Mouse (Mus musculus) layer of hippocampus, postnatal 14 days (tissue): ENCODE results near the gene Zcchc10. TPM values are rescaled to one million over a fixed set of nuclear protein-coding genes. Genes with fewer than 3 reads are reported as not detected.

Source experiments
- DNase-seq, 2 experiments: peaks; one replicate each; pipeline ENCODE4 v3.0.0; 2021 to 2022; ENCODE audit warnings: low spot score in 2 of 2, mixed read lengths in 1 of 2
- total RNA-seq, 2 experiments: library from RNA; stranded (reverse); gene quantifications; 2 replicates each; pipeline ENCODE4 v1.2.3; 2021

Zcchc10 gene
- total RNA-seq, 2 experiments from 2014 or later: 8.2 to 10.7 TPM

DNA sequence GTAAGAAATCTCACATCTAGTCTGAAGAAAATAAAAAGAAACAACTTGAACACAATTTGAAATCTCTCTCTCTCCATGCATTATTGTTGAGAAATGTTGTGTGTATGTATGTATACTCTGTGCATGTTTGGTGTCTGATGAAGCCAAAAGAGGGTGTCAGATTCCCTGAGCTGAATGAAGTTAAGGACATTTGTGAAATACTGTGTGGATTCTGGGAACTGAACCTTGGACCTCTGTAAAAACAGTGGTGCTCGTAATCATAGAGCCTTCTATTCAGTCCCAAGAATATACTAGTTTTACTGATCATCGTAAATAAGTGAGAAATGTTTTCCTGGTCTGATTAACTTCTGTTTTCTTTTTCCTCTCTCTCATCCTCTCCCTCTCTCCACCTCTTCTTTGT is 42.6 kb downstream of the Zcchc10 start:
- no peak for DNase-seq

DNA sequence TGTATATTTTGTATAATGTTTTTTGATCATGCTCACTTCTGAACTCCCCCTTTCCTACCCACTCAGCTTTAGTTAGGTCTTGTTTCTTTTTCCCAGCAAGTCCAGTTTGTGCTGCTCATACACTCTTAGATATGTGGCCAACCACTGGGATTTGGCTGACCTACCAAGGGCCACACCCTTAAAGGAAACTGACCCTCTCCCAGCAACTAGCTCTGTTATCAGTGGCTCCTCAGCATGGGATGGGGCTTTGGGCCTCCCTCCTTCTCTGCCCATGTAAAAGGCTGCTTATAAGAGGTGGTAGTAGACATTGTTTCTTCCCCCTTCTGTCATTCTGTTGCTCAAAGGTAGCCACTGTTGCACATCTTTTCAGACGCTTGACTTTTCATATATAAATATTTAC is 54.4 kb downstream of the Zcchc10 start:
- DNase-seq: no peak

Other genes with a start within 250 kb of the Zcchc10 start
- 100 to 1,000 TPM; 177 to 192 TPM for gene Hspa4, start 24.2 kb upstream of the Zcchc10 start, total RNA-seq
- gene Aff4, start 26.2 kb downstream of the Zcchc10 start, total RNA-seq: 100 to 1,000 TPM; 220 to 224 TPM
- gene Leap2, start 98.5 kb downstream of the Zcchc10 start, total RNA-seq: not detected
- 100 to 1,000 TPM; 539 to 559 TPM for gene Uqcrq, start 106.2 kb downstream of the Zcchc10 start, total RNA-seq
- gene Gdf9, start 106.3 kb downstream of the Zcchc10 start, total RNA-seq: 1 to 10 TPM in 1 of 2 experiments, under 1 TPM in 1; 0.71 to 1.3 TPM
- gene Gm10447, start 132.4 kb downstream of the Zcchc10 start, total RNA-seq: under 1 TPM in 1 of 2 experiments, not detected in 1; 0.26 TPM
- 1 to 10 TPM; 4.0 to 4.5 TPM for gene Shroom1, start 132.5 kb downstream of the Zcchc10 start, total RNA-seq
- not detected for gene Gm9837, start 145.8 kb downstream of the Zcchc10 start, total RNA-seq
- 1 to 10 TPM; 2.4 to 2.5 TPM for gene Gm9945, start 155.5 kb downstream of the Zcchc10 start, total RNA-seq
- 100 to 1,000 TPM; 106 to 108 TPM for gene Sowaha, start 155.6 kb downstream of the Zcchc10 start, total RNA-seq
- 100 to 1,000 TPM; 206 to 209 TPM for gene Sept8, start 194.6 kb downstream of the Zcchc10 start, total RNA-seq
- 100 to 1,000 TPM; 140 to 149 TPM for gene Kif3a, start 242.7 kb downstream of the Zcchc10 start, total RNA-seq